Comparison of ENCODE assay signal across 14 mouse cellular contexts in genomic region chr7:67566510-67567237, GRCm38 (mm10).
DNase-seq lines count a peak whose midpoint lies in the region; ATAC-seq lines count a peak whose summit lies in the region.
"Had no signal": no experiment of that assay in that cellular context is flagged by ENCODE, and none has a peak within 500 bp of the region (broad histone marks: within the 10 kb centered on the region; RNA-seq: fewer than 3 reads in every experiment).

No protein-coding gene starts in this region.

- peak; percentile 46 for DNase-seq in adrenal gland, postnatal 10 days
- DNase-seq in adrenal gland, postnatal 4 days (ENCODE audit: low spot score in 2 of 2): no peak
- DNase-seq in kidney, adult 9 months: peak; percentile 40
- DNase-seq in brain, adult 2 months (ENCODE audit: low read depth, low spot score): peak; percentile 47
- DNase-seq in lung, postnatal 10 days: no peak
- DNase-seq: cerebellum, adult 9-11 months; thymus, postnatal 25 days had no signal

- H3K27ac ChIP-seq in kidney, embryonic 15.5 days: no peak overlapping the region
- 0 out of 2 replicates have a peak overlapping the region, but pooled peaks have one; percentile 6 for H3K27ac ChIP-seq in heart, embryonic 13.5 days (replicated peaks)
- no peak overlapping the region for H3K27ac ChIP-seq in intestine, embryonic 16.5 days (ENCODE audit: low read length)
- H3K27ac ChIP-seq: liver, embryonic 12.5 days; macrophage had no signal

- no peak overlapping the region for H3K9ac ChIP-seq in kidney, embryonic 15.5 days
- no peak overlapping the region for H3K9ac ChIP-seq in heart, embryonic 13.5 days
- H3K9ac ChIP-seq in intestine, embryonic 16.5 days (ENCODE audit: low read depth, low read length): no peak overlapping the region
- H3K9ac ChIP-seq: liver, embryonic 12.5 days had no signal

- H3K9me3 ChIP-seq in kidney, embryonic 15.5 days (replicated peaks): no peaks in the 10 kb centered on the region
- H3K9me3 ChIP-seq in heart, embryonic 13.5 days: no peaks in the 10 kb centered on the region
- H3K9me3 ChIP-seq in intestine, embryonic 16.5 days (ENCODE audit: control insufficient read depth, low read length): no peaks in the 10 kb centered on the region
- H3K9me3 ChIP-seq: G1E; liver, embryonic 12.5 days had no signal

- no peak overlapping the region for H3K4me2 ChIP-seq in kidney, embryonic 15.5 days
- no peak overlapping the region for H3K4me2 ChIP-seq in heart, embryonic 13.5 days
- no peak overlapping the region for H3K4me2 ChIP-seq in intestine, embryonic 16.5 days (ENCODE audit: low read depth, low read length)
- H3K4me2 ChIP-seq: liver, embryonic 12.5 days had no signal

- H3K4me3 ChIP-seq in kidney, embryonic 15.5 days (replicated peaks): no peak overlapping the region
- no peak overlapping the region for H3K4me3 ChIP-seq in heart, embryonic 13.5 days
- H3K4me3 ChIP-seq in intestine, embryonic 16.5 days (ENCODE audit: low read length): no peak overlapping the region
- H3K4me3 ChIP-seq: liver, embryonic 12.5 days had no signal

- WGBS in kidney, embryonic 15.5 days: 61% methylated on average over 8 of the region's 8 CpGs
- WGBS in heart, embryonic 13.5 days: 56% methylated on average over 8 of the region's 8 CpGs
- 68% methylated on average over 8 of the region's 8 CpGs for WGBS in intestine, embryonic 16.5 days

- H3K36me3 ChIP-seq in kidney, embryonic 15.5 days: no peaks in the 10 kb centered on the region
- no peaks in the 10 kb centered on the region for H3K36me3 ChIP-seq in heart, embryonic 13.5 days
- H3K36me3 ChIP-seq in intestine, embryonic 16.5 days (ENCODE audit: control insufficient read depth, insufficient read depth, low read length): no peaks in the 10 kb centered on the region
- H3K36me3 ChIP-seq: G1E; liver, embryonic 12.5 days had no signal

- ATAC-seq in kidney, embryonic 15.5 days (replicated peaks; ENCODE audit: low FRiP score): no peak
- ATAC-seq in heart, embryonic 13.5 days (ENCODE audit: extremely low read depth, insufficient number of reproducible peaks, low FRiP score, low TSS enrichment): no peak
- no peak for ATAC-seq in intestine, embryonic 16.5 days
- ATAC-seq: forebrain, embryonic 14.5 days; liver, embryonic 12.5 days had no signal

- H3K27me3 ChIP-seq in kidney, embryonic 15.5 days: no peaks in the 10 kb centered on the region
- no peaks in the 10 kb centered on the region for H3K27me3 ChIP-seq in heart, embryonic 13.5 days (replicated peaks)
- H3K27me3 ChIP-seq in intestine, embryonic 16.5 days (replicated peaks; ENCODE audit: control insufficient read depth, insufficient read depth, low read length): no peaks in the 10 kb centered on the region
- H3K27me3 ChIP-seq: liver, embryonic 12.5 days had no signal

- no peaks in the 10 kb centered on the region for H3K4me1 ChIP-seq in kidney, embryonic 15.5 days
- peaks cover 44% of the 10 kb centered on the region for H3K4me1 ChIP-seq in heart, embryonic 13.5 days
- no peaks in the 10 kb centered on the region for H3K4me1 ChIP-seq in intestine, embryonic 16.5 days (ENCODE audit: control insufficient read depth, insufficient read depth, low read length)
- H3K4me1 ChIP-seq: liver, embryonic 12.5 days had no signal

Comparison
In these comparisons a context has a peak if more than half of its experiments do, and no peak if none do; other contexts are left out.
1. DNase-seq: peak in adrenal gland, postnatal 10 days (single experiment), kidney, adult 9 months (single experiment) and brain, adult 2 months (single experiment); none in adrenal gland, postnatal 4 days (0 of 2) and lung, postnatal 10 days (single experiment).